Mouse (Mus musculus) left cerebral cortex, adult 9 months (tissue): Measurements from ENCODE around the gene Gm614.
A peak's percentile ranks its signal among the peaks of the same experiment; 100 is the strongest.

Experiments used
- DNase-seq, 2 experiments: peaks; one replicate each; pipeline ENCODE4 v3.0.0; 2022; ENCODE audit warnings: low spot score in 2 of 2

Gm614 gene

GRCm38 (mm10) chrX:101260441-101261325 is 3.1 kb downstream of the Gm614 start:
- DNase-seq, result no peak

DNA sequence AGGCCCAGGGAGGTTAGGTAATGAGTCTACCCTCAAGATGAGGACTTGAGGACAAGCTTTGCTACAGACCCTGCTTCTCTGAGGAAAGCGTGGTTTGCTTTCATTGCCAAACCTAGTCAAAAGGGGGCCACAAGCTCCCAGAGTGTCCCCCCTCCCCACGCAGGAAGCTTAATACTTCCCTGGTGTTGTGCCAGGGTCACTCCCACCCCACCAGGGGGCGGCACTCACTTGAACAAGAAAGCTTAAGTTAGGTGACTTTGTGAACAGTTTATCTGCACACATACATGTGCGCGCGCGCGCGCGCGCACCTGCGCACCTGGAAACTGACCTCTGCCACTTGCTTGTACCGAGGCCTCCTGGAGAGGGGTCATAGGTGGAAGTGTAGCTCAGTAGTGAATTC is 7.2 kb downstream of the Gm614 start:
- no peak for DNase-seq

DNA sequence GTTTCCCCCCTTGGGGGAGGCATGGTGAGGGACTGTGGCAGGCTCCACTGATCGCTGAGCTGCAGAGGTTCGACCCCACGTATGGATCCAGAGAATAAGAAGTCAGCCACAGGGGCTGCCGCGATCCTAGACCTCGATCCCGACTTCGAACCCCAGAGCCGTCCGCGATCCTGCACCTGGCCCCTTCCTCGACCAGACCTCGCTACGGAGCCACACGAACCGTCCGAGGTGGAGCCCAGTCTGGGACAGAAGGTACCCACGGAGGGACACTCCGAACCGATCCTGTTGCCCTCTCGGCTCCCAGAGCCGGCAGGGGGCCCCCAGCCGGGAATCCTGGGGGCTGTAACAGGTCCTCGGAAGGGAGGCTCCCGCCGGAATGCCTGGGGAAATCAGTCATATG is 9.1 kb downstream of the Gm614 start:
- DNase-seq, result no peak

GRCm38 (mm10) chrX:101253952-101254729 is 9.7 kb downstream of the Gm614 start, which contains the start of gene Foxo4:
Foxo4 (plus strand) TSS chrX:101254528.
- DNase-seq, result peak; percentile 52 to 82

DNA sequence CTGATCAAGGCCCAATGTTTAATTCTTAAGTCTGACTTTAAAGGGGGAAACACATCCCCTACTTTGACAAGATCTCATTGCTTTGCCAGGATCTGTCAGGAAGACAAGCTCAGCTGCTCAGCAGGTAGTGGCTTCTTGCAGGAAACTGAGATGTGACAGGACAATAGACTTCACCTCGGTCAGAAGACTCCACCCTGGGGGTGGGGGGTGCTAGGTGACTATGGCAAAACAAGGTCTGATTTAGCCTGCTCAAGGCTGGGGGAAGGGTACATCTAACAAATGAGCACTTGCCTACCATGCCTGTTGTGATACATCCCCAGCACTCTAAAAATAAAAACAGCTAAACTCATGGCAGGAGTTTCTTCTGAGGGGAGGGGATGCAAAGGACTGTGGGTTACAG is 18.8 kb downstream of the Gm614 start:
- no peak for DNase-seq

DNA sequence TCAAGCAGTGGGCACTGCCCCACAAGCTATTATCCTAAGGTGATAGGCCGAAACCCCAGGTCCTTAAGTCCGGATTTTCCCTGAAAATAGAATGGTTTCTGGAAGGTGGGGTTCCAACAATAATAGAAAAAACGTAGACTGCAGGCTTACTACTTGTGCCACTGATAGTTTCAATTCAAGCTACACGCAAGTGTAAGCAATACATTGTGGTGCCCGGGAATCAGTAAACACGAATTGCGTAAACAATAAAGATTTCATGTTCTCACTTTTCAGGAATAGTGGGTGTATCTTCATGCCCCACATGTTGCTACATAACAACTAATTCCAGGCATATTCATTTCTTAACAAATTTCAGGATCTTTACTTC is 41.0 kb downstream of the Gm614 start:
- DNase-seq, result no peak

GRCm38 (mm10) chrX:101221834-101222795 is 41.7 kb downstream of the Gm614 start, which contains the start of gene Snx12:
Snx12 (minus strand) TSS chrX:101222563.
- peak; percentile 87 to 94 for DNase-seq
